Mouse (Mus musculus) layer of hippocampus, adult 8-10 months (tissue): ENCODE results near the gene Ccnc. TPM values are rescaled to one million over a fixed set of nuclear protein-coding genes. Genes with fewer than 3 reads are reported as not detected.
"Not testable (repeated sequence)": the region's sequence is repeated elsewhere in the genome, so short reads cannot be mapped to it uniquely, and the experiment has no call there.

Experiments used
- DNase-seq, 2 experiments: peaks; one replicate each; pipeline ENCODE4 v3.0.0; 2022; ENCODE audit warnings: low spot score in 2 of 2
- total RNA-seq, 4 experiments: library from RNA; stranded (reverse); gene quantifications; 2 replicates each; pipeline ENCODE4 v1.2.4; 2022

Ccnc gene
- total RNA-seq, 4 experiments from 2014 or later = 30.5 to 39.4 (median 37.1) TPM

- DNase-seq = peak; percentile 24 to 32
These were observed 438 bp upstream of the Ccnc start for GRCm38 (mm10) chr4:21726912-21727614.

GRCm38 (mm10) chr4:21739169-21739568 is 11.7 kb downstream of the Ccnc start:
- DNase-seq = no peak

GRCm38 (mm10) chr4:21744142-21744541 is 16.6 kb downstream of the Ccnc start:
- not testable (repeated sequence) for DNase-seq

- no peak for DNase-seq
These were observed 18.2 kb downstream of the Ccnc start for GRCm38 (mm10) chr4:21745723-21746122.

- no peak for DNase-seq
These were observed 27.8 kb downstream of the Ccnc start for GRCm38 (mm10) chr4:21755123-21755789.

- DNase-seq = no peak
These were observed 31.4 kb downstream of the Ccnc start for GRCm38 (mm10) chr4:21758860-21759259.

- peak; percentile 23 to 49 for DNase-seq
These were observed 34.1 kb downstream of the Ccnc start for GRCm38 (mm10) chr4:21761416-21762160.

GRCm38 (mm10) chr4:21763827-21764226 is 36.3 kb downstream of the Ccnc start:
- no peak for DNase-seq

GRCm38 (mm10) chr4:21766171-21766862 is 38.8 kb downstream of the Ccnc start:
- DNase-seq = no peak

GRCm38 (mm10) chr4:21766863-21767304 is 39.4 kb downstream of the Ccnc start, which contains the start of the genes Usp45 and Tstd3:
Usp45 (plus strand) TSS chr4:21767156.
Tstd3 (minus strand) TSS chr4:21767212.
- peak; percentile 79 to 89 for DNase-seq

GRCm38 (mm10) chr4:21771064-21771463 is 43.6 kb downstream of the Ccnc start:
- no peak for DNase-seq

GRCm38 (mm10) chr4:21772306-21772705 is 44.8 kb downstream of the Ccnc start:
- no peak for DNase-seq

GRCm38 (mm10) chr4:21776091-21776945 is 48.8 kb downstream of the Ccnc start:
- peak; percentile 82 to 87 for DNase-seq

GRCm38 (mm10) chr4:21776946-21777265 is 49.4 kb downstream of the Ccnc start:
- DNase-seq = no peak

GRCm38 (mm10) chr4:21780816-21781726 is 53.6 kb downstream of the Ccnc start:
- DNase-seq = no peak

- no peak for DNase-seq
These were observed 58.8 kb downstream of the Ccnc start for GRCm38 (mm10) chr4:21786268-21786667.

- DNase-seq = no peak
These were observed 61.4 kb downstream of the Ccnc start for GRCm38 (mm10) chr4:21788903-21789302.

- no peak for DNase-seq
These were observed 62.3 kb downstream of the Ccnc start for GRCm38 (mm10) chr4:21789836-21790235.

- peak; percentile 40 to 49 for DNase-seq
These were observed 66.1 kb downstream of the Ccnc start for GRCm38 (mm10) chr4:21793631-21794030.
